Mouse (Mus musculus): ENCODE data around the gene Gm27021.

Gene Gm27021

DNA sequence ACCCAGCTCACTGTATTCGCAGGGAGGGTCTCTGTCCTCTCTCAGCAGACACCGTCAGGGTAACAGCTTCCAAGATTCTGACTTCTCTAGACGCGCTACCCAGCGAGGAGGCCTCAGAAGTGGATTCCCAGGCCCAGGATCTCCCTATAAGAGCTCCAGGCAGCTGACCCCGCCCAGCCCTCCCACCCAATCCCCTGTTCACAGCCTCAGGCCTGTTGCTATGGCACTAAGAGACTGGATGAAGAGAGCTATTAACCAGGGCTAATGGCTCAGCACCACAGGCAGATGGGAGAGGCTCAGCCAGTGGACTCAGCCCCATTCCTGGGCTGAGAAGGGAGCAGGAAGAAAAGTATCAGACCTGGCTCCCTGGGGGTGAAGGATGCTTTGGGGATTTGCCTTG, 65.2 kb downstream of the Gm27021 start:
- no peak for DNase-seq (ENCODE audit: low spot score in 2 of 2)

DNA sequence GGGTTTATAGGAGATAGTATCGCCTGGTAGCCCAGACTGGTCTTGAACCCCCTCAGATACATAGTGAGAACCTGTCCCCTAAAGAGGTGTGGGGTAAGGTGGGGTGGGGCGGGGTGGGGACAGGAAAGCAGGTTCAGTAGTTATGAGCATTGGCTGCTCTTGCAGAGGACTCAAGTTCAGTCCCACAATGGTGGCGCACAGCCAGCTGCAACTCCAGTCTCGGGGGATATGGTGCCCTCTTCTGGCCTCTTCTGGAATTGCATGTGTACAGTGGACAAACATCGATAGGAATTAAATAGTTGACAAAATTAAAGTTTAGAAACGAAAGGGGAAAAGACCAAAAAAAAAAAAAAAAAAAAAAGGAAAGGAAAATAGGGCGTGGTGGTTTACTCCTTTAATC, 68.4 kb downstream of the Gm27021 start:
- DNase-seq (ENCODE audit: low spot score in 2 of 2) = peak; percentile 61 to 88

DNA sequence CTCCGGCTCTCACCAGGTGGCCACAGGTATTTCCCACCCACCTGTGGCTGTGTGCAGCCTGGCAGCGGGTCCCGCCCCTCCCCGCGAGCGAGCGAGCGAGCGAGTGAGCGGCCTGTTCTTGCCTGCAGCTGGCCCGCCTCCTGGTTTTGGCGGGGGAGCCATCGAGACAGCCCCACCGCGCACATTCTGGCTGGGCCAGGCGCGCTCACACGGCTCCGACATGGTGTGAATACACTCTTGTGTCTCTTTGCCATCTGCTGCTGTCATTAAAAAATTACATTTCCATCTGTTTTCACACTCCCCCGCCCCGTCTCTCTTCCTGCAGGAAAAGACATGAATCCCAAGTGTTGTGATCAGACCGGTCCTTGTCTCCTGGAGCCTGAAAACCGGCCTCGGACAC, 69.3 kb downstream of the Gm27021 start:
- DNase-seq (ENCODE audit: low spot score in 2 of 2) = no peak

DNA sequence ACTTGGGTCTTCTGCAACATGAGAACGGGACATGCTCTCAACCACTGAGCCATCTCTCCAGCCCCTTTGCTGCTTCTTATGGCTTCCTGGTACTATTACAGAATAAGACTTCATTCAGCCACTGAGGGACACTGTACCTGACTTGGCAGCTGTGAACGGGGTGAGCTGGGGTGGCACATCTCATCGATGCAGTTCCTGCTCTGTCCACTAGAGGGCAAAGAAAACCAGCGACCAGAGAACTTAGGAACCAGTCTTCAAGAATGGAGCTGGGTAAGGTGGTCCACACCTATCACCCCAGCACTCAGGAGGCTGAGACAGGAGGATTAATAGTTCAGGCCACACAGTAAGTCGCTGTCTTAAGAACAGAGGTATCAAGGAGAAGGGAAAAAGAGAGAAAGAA, 71.9 kb downstream of the Gm27021 start:
- no peak for DNase-seq (ENCODE audit: low spot score in 2 of 2)

DNA sequence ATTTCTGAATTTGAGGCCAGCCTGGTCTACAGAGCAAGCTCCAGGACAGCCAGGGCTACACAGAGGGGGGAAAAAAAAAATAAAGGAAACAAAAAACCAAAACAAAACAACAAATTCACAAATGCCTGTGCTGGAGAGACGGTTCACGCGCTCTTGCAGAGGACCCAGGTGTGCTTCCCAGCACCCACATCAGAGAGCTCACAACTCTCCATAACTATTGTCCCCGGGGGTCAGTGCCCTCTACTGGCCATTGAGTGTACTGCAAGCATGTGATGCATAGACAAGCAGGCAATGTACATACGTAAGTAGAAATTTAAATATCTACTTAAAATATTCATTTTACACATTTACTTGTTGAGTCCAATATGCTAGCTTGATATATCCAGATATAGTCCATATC, 73.3 kb downstream of the Gm27021 start:
- no peak for DNase-seq (ENCODE audit: low spot score in 2 of 2)

DNA sequence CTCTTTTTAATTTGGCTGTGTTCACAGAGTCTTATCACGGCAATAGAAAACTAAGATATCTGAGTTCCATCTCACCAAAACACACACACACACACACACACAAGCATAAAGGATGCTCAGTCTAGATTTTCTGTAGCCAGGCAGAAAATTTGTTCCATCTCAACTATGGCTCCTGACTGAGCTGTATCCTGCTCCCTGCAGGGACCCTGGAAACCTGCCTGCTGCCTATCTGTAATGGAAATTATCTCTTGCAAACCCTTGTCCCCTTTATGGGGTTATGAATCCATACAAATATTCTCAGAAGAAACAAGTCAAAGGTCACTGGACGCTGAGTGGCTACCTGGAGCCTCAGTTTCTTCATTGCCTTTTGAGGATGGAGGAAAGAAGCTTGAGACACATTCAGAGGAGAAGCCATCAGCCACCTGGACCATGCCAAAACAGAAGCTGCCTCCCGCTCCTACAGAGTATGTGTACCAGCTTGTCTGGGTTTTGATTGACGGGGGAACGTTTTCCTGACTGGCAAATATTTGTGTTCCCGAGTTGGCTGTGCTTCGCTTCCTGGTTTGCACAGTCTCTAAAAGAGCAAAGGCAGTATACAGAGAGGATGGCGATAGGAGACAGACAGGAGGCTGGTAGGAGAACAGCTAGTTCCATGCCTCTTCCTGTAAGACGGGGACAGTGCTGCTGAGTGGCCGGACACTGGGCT, 76.1 kb downstream of the Gm27021 start:
- DNase-seq (ENCODE audit: low spot score in 2 of 2) = no peak

DNA sequence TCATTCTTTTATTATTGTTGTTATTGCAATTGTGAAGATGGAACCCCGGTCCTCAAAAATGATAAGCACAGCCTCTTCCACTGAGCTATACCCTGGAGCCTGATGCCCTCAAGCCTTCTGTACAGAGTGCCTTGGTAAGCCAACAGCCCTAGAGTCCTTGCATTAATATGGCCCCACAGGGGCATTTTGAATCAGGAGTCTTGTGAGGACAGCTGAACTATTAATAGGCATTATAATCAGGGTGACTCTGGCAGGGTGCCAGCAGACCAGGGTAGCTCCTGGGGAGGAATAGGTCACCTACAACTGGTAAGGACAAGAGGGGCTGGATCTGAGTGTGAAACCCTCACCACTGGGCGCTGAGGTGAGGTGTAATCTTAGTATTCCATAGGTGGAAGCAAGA, 78.0 kb downstream of the Gm27021 start:
- DNase-seq (ENCODE audit: low spot score in 2 of 2) = no peak

DNA sequence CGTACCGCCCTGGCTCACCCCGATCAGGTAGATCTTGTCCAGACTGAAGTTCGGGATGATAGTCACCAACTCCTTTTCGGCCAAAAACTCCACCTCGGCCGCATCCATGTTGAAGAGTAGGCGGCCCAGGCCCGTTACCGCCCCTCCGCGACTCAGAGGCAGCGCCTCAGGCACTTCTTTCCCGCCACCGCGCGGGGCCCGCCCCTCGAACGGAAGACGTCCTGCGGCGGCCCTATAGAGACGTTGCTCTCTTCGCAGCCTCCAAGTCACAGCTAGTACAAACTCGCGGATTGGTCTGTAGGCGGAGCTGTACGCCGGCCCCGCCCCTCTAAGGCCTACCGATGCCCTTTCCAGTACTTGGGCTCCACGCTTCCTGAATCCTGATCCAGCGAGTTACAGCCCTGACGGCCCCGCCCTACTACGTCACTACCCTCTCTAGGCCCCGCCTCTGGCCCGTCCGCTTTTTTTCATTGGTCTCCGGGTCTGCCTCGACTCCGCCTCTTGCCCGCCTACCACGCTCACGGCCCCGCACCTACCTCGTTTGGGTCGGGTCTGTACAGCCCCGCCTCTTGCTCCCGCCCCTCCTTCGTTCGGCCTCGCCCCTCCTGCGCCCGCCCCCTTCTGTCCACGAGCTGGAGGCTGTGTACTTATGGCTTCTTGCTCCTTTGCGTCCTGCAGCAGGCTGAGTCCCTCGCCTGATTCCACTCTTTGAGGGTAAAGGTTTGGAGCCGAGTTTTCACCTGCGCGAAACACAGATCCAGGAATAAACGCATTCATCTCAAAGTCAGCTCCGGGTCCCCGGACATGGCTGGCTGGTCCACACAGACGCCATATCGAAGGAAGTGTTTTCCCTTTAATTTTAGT, 78.7 kb downstream of the Gm27021 start, which contains the start of gene Gins2:
Gins2 (minus strand) TSS at position 397 of the 864 bp plus-strand sequence.
- DNase-seq (ENCODE audit: low spot score in 2 of 2) = peak; percentile 99 to 100

DNA sequence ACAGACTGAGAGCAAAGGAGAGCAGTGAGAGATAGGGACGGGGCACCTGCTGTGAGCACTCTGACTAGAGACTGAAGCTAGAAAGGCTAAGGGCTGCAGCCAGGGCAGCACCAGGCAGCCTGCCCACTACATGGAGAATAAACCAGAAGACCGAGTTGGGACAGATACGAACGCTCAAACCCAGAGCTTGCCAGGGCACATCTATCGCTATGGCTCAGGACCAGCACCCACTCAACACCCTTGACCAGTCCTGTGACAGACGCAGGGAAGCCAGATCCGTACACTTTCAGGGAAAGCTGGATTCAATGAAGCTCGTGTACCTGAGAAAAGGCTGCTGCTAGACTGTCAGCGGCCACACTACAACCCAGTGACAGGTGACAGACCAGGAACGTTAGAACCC, 82.4 kb downstream of the Gm27021 start:
- DNase-seq (ENCODE audit: low spot score in 2 of 2) = no peak

DNA sequence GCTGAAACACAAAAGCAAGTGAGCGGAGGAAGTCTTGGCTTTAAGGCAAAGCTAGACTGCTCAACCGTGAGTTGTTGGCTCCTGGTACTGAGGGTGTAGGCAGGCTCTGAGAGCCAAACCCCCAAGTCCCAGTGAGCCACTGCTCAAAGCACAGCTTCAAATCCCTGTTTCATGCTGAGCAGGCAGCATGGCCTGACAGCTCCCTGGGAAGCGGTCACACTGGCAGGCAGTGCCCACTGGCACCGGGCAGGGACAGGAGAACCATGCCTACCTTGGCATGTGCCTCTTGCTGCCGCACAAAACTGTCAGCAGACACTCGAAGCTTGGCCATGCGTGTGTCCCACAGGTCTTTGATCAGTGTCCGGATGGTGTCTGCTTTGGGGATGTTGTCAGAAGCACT, 86.1 kb downstream of the Gm27021 start:
- no peak for DNase-seq (ENCODE audit: low spot score in 2 of 2)

DNA sequence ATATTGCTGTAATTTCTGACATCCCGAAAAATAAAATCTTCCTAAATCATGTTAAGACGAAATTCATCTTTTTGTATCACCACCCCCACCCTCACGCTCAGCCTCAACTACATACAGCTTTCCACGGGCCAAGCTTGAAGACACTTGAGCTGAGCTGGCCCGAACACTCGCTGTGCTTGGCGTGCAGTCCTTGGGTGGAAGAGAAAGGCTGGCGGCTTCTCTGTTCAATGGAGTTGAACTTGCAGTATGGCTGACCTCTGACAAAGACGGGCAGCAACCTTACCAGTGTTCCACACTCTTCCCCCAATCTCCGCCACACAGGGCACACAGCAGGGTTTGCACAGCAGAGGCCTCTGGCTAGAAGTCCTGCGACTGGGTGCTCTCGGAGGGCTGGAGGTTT, 86.5 kb downstream of the Gm27021 start:
- no peak for DNase-seq (ENCODE audit: low spot score in 2 of 2)

DNA sequence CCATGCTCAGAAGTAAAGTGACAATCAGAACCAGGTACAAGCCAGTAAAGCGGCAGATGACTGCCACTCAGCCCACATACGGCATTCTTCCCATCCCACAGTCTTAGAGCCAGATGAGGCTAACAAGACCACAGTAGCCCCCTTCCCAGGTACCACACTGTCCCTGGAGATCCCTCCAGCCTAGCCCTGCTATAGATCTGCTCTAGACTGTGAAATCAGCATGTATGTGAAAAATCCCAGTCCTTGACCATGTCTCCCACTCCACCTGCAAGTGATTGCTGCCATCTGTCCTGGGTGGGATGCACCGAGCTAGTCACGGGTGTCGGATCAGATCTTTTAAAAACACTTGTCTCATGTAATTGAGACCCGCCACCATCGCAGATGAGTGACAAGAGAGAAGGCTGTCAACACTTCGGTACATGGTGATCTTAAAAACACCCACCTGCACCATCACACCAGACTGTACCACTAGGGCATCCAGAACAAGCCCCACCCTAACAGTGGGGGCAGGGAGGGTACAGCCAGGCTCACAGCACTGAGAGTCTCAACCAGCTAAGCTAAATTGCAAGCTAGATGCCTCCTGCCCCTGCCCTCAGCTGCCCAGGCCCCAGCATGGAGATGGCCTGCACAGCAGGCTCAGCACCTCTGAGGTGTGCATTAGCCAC, 87.4 kb downstream of the Gm27021 start:
- DNase-seq (ENCODE audit: low spot score in 2 of 2) = no peak

DNA sequence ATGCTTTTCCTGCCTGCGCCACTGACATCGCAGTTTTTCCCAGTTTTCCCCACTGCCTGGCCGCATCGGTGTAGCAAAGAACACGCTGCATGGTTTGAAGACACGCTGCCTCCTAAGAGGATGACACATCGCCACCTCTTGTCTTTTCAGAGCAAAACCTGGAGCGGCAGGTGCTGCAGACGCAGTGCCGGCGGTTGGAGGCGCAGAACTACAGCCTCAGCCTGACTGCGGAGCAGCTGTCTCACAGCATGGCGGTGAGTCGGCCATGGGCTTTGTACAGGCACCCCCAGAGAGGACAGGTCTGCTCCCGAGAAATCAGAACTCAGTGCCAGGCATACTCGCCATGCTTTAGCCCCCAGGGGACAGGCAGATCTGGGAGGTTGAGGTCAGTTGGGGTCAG, 90.1 kb downstream of the Gm27021 start:
- no peak for DNase-seq (ENCODE audit: low spot score in 2 of 2)

DNA sequence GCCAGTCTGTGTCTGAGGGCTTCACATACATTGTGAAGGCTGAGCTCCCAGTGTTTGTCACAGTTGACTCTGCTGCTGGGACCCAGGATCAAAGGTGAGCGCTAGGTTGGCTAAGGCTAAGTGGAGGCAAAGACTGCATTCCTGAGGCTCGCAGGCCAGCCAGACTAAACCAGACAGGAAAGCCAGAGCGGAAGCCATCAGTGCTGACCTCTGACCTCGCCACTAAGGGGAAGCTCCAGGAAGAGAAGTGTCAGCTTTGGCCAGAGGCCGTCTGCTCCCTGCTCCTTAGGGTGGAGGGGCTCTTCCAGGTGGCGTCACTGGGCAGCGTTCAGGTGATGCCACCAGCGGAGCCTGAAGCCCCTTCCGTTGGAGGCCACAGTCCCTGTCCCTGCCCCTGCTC, 92.1 kb downstream of the Gm27021 start:
- DNase-seq (ENCODE audit: low spot score in 2 of 2) = no peak

DNA sequence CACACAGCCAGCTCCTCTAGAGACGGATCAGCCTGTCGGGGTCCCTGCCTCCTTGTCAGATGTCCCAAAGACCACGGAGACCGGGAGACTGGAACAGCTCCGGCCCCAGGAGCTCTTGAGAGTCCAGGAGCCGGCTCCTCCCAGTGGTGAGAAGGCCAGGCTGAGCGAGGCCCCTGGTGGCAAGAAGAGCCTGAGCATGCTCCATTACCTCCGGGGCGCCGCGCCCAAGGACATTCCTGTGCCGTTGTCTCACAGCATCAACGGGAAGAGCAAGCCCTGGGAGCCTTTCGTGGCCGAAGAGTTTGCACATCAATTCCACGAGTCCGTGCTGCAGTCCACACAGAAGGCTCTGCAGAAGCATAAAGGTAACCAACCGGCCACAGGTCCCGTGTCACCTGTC, 92.9 kb downstream of the Gm27021 start:
- DNase-seq (ENCODE audit: low spot score in 2 of 2) = no peak

DNA sequence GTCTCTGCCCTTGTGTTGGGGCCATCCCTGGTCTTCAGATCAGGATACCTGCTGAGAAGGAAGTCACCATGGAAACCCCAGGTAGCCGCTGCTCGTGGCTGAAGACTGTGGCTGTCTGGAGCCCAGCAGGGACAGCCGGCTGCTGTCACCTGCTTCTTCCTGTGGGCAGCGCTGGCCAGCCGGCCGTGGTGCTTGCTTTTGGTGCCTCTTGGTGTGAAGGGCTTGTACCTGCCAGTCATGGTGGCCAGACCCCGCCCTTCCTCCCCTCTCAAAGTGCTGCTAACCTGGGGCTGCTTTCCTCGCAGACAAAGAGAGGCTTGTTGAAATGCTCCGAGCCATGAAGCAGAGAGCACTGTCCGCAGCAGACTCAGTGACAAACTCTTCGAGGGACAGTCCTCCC, 94.0 kb downstream of the Gm27021 start:
- no peak for DNase-seq (ENCODE audit: low spot score in 2 of 2)

DNA sequence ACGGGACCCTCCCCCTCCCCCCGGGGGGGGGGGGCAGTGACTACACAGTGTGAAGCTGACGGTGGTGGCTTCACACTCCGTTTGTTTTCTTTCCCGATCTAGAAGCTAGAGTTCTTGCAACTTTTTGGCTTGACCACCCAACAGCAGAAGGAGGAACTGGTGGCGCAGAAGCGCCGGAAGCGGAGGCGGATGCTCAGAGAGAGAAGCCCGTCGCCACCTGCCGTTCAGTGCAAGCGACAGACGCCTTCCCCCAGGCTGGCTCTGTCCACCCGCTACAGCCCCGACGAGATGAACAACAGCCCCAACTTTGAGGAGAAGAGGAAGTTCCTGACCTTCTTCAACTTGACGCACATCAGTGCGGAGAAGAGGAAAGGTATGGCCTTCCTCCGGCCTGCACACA, 95.3 kb downstream of the Gm27021 start:
- no peak for DNase-seq (ENCODE audit: low spot score in 2 of 2)

DNA sequence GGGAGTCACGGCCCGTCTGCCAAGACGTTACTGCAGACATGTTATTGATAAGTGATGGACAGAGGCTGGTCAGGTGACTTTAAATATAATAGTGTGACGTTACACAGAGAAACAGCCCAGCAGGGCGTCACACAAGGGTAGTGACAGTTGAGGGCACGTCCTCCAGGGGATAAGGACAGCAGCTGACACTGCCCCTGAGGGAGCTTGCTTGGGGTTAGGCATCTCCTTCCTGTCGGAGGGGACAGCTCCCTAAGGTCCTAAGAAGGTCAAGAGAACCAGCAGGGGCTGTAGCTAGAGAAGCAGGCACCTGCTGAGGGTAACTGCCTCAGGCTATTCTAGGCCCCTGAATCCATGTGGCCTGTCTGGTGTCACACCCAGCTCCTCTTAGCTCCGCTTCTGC, 96.3 kb downstream of the Gm27021 start:
- DNase-seq (ENCODE audit: low spot score in 2 of 2) = no peak

DNA sequence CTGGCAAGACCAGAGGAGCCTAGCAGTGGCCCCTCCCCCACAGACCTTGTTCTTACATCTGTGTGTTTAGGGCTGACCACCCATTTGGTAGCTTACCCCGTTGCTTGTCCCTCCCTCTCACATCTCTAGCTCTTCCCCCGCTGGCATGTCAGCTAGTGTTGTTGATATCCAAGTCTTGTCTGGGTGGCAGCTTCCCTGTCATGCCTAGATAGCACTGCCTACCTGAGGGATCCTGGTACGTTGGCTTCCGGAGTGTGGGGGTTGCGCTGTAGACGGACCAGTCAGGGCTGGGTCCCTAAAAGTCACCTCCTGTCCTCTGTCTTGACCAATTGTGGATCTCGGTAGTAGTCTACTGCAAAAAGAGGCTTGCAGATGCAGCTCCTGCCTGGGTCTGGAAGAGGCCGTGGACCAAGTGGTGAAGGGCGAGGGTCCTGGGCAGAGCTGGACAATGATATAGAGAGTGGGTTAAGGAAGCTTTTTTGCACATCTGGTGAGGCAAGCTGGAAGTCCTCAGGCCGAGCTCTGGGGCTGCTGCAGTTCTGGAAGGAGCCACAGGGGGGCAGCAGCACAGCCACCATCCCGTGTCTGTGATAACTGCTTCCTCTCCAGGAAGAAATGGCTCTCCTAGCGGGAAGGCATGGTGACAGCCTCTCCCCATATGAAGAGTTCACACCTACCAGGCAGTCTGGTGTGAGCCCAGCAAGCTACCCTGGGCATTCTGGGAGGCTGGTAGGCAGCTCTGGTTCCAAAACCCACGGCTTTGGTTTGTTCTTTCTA, 97.8 kb downstream of the Gm27021 start:
- peak; percentile 68 to 82 for DNase-seq (ENCODE audit: low spot score in 2 of 2)

DNA sequence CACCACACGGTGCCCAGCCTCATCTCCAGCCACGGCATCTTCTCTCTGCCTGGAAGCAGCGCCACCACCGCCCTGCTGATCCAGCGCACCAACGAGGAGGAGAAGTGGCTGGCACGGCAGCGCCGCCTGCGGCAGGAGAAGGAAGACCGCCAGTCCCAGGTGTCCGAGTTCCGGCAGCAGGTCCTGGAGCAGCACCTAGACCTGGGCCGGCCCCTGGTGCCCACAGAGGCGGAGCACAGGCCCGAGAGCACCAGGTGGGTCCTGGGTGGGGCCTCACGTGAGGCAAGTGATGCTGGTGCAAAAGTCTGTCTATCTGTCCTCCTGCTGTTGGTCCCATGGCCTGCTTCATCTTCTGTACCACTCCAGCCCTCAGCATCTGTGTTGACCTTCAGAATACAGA, 98.8 kb downstream of the Gm27021 start:
- DNase-seq (ENCODE audit: low spot score in 2 of 2) = no peak

DNA sequence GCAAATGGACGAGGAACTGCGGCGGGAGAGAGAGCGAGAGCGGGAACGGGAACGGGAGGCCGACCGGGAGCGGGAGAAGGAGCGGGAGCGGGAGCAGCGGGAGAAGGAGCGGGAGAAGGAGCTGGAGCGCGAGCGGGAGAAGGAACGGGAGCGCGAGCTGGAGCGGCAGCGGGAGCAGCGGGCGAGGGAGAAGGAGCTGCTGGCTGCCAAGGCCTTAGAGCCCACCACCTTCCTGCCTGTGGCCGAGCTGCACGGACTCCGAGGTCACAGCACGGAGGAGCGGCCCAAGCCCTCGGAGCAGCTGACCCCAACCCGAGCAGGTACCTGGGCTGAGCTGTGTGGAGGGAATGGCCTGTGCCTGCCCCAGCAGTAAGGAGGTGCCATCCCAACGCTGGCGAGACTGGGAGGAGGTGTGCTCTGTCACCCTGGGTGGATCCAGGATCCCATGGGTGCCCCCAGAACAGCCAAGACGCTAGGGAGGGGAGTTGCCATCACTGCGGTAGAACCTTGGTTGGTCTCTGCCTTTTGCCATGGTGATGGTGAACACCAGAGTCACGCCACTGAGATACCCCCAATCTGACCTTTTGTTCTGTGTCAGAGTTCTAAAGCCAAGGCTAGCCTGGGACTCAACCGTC, 99.6 kb downstream of the Gm27021 start:
- no peak for DNase-seq (ENCODE audit: low spot score in 2 of 2)

All from urinary bladder, postnatal 4 days (tissue).